Comparison of ENCODE assay signal across 15 mouse cellular contexts in genomic region chr15:90709296-90709695, GRCm38 (mm10). TPM values are rescaled to one million over a fixed set of nuclear protein-coding genes. Genes with fewer than 3 reads are reported as not detected.
"Had no signal": no experiment of that assay in that cellular context is flagged by ENCODE, and none has a peak within 500 bp of the region (broad histone marks: within the 10 kb centered on the region; RNA-seq: fewer than 3 reads in every experiment).

No protein-coding gene starts in this region.

- DNase-seq: lung, adult 18-20 months; lung, embryonic 14.5 days; lung, postnatal 10 days; lung, postnatal 4 days; midbrain, embryonic 14.5 days; right cerebral cortex, postnatal 14 days had no signal

- H3K9me3 ChIP-seq: midbrain, embryonic 10.5 days; midbrain, embryonic 12.5 days; neural tube, embryonic 12.5 days; stomach, embryonic 15.5 days had no signal

- ATAC-seq: midbrain, embryonic 16.5 days had no signal

- H3K27me3 ChIP-seq: midbrain, embryonic 12.5 days; neural tube, embryonic 12.5 days; stomach, embryonic 15.5 days had no signal

- H3K27ac ChIP-seq: liver, embryonic 14.5 days; midbrain, embryonic 10.5 days; midbrain, embryonic 12.5 days; neural tube, embryonic 12.5 days; stomach, embryonic 15.5 days; stomach, postnatal 0 days had no signal

- H3K4me1 ChIP-seq: midbrain, embryonic 10.5 days; midbrain, embryonic 12.5 days; neural tube, embryonic 12.5 days; stomach, embryonic 15.5 days had no signal

- H3K36me3 ChIP-seq: midbrain, embryonic 10.5 days; midbrain, embryonic 12.5 days; neural tube, embryonic 12.5 days; stomach, embryonic 15.5 days had no signal

- H3K4me3 ChIP-seq: midbrain, embryonic 10.5 days; midbrain, embryonic 12.5 days; neural tube, embryonic 12.5 days; stomach, embryonic 15.5 days had no signal

RNA-seq across cellular contexts. Expression of gene Cpne8, which starts 30.1 kb away (rescaled TPM):
- total RNA-seq: megakaryocyte-erythroid progenitor cell, adult 5-6 weeks; neutrophil, adult 5-6 weeks had no signal
